Mouse (Mus musculus) kidney, postnatal 25 days (tissue): ENCODE data around the gene Scgb3a1.

ENCODE experiments used
- DNase-seq, 2 experiments: peaks; one replicate each; pipeline ENCODE4 v3.0.0; 2021; ENCODE audit warnings: mixed read lengths in 2 of 2

Scgb3a1 gene

DNA sequence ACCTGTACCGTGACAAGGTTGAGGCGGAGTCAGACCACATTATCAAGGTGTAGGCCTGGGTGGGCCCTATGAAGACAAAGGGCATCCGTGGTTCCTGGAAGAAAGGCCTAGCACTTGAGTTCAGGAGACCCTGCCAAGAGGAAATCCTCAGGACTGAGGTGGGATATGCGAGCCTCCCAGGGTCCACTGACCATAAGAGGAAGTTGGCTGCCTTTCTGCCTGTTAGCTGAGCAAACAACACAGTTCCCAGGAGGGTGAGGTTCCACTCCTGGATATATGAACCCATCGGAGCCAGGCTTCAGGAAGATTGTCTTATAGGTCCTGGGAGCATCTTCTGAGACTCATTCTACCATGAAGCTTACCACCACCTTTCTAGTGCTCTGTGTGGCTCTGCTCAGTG lies at the start of gene Scgb3a1:
TSS of gene Scgb3a1 (plus strand) at position 301 of the 400 bp plus-strand sequence.
- DNase-seq: no peak

DNA sequence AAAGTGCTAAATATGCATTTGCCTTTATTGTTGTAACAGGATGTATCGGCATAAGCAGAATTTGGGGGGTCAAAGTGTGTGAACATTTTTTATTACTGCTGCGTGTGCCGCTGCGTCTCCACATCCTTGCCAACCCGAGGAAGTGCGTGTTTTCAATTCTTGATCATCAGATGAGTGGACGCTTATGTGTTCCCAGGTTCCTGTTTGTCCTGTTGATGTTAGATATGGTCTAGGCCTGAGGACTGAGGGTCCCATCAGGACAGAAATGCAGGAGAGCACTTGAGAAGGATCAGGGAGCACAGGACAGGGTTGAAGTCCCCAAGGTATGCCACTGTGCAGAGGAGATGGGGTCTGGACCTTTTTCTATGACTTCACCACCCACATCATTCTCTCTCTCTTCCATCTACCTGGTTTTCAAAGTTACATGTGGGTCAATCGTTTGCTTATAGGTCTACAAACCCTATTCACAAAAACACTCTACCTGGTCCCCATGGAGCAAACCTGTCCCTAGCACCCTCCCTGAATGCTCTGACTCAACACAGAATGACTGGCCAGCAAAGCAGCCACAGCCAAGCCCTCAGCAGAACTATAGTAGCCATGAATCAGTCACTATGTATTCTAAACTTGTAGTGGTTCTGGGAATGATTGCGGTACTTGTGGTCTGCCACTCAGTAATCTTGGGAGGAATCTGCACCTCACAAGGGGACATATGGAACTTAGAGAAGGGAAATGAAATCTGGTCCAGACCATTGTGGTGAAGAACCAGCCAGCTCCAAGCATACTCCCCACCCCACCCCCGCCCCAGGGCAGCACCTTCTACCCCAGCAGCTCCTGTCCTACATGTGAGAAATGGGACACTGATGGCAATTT lies 47.3 kb upstream of the Scgb3a1 start:
- no peak for DNase-seq

DNA sequence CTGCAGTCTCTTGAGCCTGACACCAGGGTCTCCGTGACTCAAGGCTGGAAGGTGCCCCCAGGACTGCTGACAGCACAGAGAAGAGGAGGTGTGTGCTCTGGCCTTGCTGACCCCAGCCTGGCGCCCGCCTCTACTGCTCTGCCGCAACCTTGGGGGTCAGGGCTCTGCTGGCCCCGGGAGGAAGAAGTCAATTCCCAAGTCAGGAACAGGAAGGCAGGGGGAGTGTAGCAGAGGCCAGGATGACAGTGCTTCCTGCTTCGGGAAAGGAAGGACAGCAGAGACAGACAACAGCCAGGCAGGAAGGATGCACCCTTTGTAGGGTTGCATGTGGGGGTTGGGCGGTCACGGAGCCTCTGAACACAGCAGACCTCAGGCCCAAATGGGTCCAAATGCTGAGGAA lies 44.9 kb upstream of the Scgb3a1 start:
- DNase-seq: peak in 1 of 2 experiments; percentile 29

DNA sequence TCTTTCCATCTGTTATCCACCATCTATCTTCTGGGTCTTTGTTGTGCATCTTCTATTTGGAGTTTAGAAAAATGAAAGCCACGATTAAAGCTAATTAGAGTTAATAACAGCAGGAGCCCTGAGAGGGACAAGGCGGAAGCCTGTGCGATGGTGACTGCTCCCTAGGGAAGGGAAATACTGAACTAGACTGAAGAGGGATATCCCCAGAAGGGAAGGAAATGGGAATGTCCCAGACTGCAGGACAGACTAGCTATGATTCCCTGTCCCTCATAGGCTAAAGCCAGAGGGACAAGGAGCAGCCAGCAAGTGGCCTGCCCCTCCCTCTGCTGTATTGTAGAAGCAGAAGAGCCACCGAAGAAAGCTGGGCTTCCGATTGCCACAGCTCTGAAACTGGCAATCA lies 41.5 kb upstream of the Scgb3a1 start:
- no peak for DNase-seq

DNA sequence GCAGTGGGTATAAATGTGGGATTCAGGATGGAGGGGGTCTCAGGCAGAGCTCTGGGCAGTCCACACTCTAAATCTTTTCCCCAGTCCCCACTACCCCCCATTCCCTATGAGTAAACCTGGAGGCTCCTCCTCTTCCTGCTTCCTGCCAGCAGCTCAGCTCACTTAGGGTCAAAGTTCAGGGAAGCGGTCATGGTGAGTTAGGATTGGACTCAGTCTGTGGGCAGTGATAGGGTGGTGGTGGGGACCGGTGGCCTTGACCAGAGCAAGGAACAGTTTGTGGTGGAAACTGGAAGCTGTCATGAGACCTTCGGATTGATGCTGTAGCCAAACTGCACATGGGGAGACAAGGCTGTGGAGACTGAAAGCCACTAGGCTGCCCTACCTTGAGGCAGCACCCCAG lies 39.3 kb upstream of the Scgb3a1 start:
- DNase-seq: no peak

DNA sequence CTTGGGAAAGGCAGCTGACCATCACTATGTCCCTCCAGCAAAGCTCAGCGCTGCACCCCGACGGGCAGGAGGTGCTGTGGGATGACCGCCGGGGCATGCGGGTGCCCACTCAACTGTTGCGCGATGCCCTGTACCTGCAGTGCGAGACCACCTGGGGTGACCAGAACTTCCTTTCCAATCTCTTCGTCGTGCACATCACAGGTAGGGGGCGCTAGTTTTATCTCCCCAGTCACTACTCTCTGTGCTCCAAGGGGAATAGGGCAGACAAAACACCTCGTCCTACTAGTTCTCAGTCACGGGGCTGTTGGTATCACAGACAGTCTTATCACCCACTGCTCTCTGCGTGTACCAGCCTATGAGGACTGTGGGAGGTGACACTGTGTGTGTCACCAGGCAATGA lies 37.5 kb upstream of the Scgb3a1 start:
- DNase-seq: no peak

DNA sequence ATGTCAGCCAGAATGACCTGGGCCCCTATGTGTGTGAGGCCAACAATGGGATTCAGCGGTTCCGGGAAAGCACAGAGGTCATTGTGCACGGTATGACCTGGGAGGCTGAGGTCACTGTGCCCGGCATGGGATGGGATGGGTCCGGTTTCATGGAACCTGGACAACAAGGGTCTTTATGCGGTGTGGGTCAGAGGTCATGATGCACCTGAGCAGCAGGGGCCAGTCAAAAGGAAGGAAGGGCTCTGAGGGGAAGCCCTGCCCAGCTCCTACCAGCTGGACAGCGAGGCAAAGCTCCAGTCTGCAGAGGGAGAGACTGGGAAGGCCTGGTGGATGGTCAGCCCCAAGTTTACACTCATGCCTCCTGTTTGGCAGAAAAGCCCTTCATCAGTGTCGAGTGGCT lies 36.7 kb upstream of the Scgb3a1 start:
- no peak for DNase-seq

DNA sequence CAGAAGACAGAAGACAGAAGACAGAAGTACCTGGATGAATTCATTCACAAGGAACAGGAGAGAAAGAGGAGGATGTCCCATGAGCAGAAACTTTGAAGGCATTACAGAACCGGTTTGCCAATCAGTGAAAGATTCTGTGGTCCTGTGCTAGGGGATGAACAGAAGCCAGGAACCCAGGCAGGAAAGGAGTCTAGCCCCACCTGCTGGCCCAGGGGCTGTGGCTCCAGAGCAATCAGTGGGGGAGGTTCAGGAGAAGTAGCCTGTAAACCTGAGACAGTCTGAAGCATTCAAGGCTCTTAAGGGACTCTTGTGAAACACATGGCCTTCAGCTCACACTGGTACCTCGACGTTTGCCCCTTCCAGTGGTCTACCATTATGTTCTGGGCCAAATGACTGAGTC lies 32.3 kb upstream of the Scgb3a1 start:
- peak in 1 of 2 experiments; percentile 29 for DNase-seq

DNA sequence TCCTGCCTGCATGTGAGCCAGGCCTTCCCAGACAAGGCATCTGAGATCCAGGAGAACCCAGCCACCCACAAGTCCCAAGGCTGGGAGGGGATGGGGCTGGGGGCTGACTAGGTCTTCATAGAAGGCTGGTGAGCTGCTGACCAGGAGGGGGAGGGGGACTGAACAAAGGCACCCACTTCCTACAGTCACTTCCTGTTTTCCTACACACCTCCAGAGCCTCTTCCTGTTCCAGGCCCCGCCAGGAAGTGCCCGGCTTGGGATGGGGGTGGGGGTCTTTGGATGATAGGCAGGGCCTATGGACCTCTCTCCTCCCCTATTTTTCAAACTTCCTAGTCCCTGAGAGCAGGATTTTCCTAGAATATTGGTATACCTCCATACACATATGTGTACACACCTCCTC lies 31.2 kb upstream of the Scgb3a1 start:
- DNase-seq: peak; percentile 33 to 72

DNA sequence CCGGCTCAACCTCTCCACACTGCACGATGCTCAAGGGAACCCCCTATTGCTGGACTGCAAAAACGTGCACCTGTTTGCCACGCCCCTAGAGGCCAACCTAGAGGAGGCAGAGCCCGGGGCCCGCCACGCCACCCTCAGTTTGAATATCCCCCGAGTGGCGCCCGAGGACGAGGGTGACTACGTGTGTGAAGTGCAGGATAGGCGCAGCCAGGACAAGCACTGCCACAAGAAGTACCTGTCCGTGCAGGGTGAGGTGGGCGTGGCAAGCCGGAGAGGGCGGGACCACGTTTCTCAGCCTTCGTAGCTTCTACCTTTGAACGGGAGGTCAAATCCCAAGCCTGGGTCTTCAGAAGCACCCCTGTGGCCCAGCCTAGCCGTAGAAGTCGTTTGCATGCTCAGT lies 29.3 kb upstream of the Scgb3a1 start:
- peak in 1 of 2 experiments; percentile 50 for DNase-seq

DNA sequence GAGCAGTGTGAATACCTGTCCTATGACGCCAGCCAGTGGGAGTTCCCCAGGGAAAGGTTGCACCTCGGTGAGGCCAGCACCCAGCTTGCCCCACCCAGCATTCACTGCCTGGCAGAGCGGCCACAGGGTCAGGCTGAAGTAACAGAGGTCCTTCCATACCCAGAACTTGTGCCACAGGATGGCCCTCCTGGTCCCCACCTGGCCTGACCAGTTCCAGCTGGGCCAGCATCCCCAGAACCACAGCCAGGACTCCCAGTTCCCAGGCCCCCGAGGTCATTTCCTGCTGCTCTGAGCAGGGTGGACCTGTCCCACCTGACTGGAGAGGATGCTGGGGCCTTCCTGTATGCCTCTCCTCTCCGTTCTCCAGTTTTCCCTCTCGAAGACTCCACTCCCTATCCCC lies 27.7 kb upstream of the Scgb3a1 start:
- DNase-seq: no peak

DNA sequence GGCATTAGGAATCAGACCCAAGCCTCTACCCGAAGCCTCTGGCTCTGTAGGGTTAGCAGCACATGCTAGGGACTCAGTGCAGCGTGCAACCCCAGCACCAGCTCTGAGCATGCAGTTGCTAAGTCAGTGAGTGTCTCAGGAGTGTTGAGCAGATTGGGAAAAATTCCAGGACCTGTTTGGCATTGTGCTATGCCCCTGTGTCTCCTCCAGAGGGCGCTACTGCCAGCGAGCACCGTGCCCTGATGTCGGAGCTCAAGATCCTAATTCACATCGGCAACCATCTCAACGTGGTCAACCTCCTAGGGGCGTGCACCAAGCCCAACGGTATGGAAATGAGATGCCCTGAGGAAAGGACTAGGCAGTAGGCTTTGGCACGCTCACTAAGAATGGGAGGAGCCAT lies 27.0 kb upstream of the Scgb3a1 start:
- DNase-seq: no peak

DNA sequence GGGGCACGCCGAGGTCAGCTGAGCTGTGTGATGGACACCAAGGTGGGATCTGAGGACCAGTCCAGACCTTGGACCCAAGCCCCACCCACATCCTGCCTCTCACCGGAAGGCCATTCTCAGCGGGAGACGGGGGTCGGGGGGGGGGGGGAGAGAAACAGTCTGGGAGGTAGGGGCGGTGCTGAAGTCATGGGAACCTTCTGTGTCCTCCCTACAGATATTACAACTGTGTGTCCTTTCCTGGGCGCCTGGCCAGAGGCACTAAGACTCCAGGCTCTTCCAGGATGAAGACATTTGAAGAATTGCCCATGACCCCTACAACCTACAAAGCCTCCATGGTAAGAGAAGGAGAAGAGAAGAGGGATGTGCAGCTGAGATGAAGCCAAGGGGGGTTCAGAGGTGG lies 17.7 kb upstream of the Scgb3a1 start:
- DNase-seq: peak in 1 of 2 experiments; percentile 23

DNA sequence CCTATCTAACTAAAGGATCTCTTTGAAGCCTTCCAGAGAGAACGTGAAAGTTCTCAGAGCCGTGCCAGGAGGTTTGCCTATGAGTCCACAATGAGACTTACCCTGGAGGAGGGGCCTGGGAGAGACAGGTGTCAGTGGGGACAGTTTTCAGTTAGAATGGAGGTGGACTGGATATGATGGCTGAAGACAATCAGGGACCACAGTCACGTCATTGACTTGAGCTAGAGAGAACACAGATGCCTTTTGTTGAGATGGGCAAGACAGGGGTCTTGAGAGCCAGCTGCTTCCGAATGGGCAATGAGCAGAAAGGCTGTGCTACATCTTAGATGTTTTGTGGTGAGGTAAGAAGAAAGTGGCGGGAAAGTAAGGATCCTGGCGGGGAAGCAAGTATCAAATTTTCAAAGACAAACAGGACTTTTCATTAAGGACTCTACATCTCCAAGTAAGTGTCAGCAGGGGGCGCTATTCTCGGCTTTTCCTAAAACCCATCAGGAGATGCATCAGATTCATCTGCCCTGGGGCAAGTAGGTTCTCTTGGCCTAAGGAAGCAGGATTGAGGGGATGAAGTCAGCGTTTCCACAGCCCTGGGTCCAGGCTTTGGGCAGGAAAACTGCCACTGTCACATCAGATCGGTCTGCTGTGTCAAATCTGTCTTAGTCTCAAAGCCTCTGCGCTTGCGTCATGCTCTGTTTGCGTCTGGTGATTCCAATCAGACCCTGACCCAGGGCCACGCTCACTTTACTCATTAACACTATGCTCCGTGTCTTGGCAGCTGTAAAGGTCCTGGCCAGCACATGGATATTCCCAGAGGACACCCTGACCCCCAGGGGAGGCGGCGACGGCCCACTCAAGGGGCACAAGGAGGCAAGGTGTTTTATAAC lies 13.1 kb upstream of the Scgb3a1 start:
- peak; percentile 63 to 89 for DNase-seq

DNA sequence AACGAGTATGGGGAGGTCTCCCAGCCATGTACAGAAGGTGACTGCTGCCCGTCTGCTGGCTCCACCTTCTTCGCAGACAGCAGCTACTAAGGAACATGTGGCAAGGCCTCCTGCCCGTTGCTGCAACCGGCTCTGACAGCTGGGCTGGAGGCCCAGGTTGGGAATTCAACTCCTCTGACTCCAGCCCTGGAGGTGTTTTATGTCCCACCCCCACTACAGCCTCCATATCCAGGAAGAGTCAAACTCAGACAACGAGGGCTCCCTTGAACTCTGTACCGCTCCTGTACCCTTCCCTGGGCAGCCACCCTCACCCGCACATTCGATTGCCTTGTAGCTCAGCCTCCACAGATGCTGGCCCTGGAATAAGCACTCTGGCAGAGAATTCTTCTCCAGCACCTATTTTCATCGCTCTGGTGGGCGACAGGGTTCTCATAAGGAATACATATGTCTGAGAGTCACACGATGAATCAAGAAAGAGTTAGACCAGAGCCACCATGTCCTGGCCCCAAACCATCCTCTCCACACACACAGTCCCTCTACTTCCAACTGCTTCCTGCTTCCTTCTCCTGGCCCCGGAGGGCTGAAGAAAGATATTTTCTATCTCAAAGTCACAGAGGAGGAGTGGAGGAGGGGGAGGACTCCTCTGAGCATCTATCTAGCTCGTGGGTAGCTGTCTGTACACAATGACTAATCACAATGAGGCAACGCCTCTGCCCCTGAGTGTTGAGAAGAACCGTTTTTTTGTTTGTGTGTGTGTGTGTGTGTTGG lies 12.2 kb upstream of the Scgb3a1 start:
- no peak for DNase-seq

DNA sequence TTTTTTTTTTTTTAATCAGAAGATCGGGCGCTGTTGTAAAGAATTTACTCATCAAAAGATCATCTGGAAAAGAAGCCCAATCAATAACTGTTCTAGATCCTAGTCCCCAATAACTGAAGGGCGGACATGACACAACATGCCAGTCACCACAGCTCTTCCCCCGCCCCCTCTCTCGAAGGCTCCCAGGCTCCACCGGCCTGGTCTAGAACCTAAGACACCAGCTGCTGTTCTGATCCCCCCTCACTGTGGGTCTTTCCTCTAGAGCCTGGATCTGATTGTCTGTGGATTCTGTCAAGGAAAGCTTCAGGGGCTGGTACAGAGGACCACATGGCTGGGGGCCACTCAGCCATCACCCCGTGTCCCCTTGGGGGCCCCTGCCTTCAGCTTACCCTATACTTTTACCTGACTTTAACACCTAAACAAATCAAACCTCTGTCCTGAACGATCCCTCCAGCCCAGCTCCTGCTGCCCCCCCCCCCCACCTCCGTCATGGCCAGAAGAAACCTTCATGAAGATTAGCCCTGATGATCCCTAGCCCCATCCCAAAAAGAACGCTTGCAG lies 11.6 kb upstream of the Scgb3a1 start:
- no peak for DNase-seq

DNA sequence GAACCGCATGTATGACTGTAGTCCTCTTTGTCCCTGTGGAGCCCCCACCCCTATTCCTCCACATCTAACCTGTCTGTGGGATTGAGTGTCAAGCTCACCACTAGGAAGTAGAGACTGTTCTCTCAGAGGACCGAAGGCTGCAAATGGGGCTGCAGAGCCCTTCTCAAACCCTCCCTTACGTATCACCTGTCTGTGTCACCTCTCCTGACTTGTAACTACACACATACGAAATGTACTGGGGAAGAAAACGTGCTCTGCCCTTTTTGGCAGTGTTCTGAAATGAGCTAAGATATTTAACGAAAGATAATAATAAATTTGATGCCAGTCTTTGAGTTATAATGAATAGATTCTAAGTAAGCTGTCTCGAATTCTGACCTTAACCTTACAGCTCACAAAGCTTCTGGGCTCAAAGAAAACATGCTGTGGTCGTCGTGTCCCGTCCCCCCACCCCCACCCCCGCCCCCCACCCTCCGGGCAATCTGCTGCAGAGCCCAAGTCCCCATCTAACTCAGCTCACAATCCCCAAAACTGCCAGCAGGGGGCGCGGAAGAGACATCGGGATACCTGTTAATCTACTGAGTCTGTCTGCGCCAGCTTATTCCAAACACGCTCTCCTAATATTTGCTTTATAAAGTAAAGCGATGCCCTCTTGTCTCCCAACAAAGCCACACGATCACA lies 10.9 kb upstream of the Scgb3a1 start:
- peak; percentile 86 to 95 for DNase-seq

DNA sequence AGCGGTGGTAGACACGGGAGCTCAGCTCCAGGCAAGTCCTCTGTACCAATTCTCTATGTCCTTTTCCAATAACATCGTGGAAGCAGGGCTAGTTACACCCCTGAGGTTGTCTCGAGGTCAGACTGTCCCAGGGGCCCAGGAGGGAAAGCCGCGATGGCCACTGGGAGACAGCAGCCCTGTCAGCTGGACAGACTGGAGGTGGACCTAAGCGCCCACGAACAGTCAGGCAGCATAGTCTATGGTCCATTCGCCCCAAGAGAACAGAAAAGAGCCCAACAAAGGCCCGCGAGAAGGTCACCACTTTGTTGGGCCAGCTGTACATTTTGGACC lies 10.4 kb upstream of the Scgb3a1 start:
- no peak for DNase-seq

DNA sequence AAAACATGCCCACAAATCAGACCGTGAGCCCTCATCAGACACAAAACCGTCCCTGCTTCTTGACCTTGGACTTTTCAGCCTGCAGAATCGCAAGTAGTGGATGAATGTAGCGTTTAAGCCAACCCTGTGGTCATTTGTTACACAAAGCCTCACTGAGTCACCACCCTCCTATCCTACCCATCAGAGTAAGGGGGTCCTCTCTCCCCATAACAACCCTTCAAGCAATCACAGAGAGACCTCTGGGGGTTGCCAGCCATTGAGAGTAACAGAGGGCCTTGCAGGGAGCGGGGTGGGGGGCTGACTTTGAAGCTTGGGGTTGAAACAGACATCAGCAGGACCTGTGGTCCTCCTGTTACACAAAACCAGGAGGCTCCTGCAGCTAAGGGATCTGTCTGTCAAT lies 8.8 kb upstream of the Scgb3a1 start:
- no peak for DNase-seq

DNA sequence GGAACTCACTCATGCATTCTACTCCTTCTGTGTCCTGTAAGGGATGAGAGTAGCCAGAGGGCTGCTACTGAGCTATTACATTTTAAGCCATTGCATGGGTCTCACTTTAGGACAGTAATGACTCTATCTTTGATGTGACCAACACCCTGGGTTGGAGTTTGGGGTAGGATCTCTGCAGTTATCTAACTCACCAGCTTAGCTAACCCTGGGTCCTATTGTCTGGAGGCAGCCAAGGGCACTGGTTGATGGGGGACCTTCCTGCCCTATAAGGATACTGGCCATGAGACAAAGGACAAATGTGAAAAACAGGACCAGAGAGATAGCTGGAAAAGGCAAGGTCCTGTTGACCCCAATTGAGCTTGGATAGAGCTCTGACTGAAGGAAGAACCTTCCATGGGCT lies 7.9 kb upstream of the Scgb3a1 start:
- no peak for DNase-seq

DNA sequence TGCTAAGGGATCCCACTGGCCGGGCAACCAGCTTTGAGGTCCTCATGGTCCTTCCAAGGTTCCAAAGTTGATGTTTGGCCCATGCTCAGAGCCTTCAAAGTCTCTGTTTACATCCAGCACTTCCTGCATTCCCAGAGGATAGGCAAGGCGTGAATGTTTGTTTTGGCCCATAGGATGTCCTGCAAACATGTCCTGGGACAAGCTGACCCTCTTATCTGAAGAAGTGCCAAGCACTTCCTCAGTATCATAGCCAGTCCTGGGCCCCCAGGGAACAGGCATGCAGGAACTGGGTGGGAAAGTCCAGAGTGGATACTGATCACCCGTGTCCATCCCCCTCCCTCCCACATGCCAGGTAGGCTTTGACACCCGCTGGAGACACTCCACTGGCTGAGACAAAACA lies 5.3 kb upstream of the Scgb3a1 start:
- DNase-seq: no peak

DNA sequence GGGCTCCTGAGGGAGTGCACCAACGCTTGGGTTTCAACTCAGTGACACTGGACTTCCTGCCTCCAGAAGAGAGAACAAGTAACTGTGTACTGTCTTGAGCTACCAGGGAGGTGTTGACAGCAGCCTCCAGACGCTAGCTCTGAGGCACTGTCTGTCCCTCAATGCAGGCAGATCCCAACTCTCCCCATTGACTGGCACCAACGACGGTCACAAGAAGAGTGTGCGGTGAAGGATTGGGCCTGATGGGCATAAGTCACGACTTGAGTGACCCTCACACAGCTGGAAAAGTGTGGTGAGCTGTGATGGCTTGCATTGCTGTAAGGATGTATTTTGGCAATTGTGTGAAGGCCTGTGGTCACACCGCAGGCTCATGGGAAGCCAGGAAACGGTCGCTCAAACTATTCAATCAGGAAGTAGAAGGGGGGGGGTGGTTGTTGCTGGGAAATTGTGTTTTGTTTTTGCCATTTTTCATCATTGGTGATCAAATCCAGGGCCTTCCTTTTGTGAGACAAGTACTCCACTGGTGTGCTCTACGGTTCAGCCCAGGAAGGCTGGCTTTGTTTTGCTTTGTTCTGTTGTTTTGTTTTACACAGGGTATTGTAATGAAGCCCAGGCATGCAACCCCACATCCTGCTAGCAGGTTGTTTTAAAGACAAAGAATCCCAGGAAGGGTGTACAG lies 4.5 kb upstream of the Scgb3a1 start:
- DNase-seq: no peak
